ENCODE assay signal across 15 mouse cellular contexts in the genomic region with DNA sequence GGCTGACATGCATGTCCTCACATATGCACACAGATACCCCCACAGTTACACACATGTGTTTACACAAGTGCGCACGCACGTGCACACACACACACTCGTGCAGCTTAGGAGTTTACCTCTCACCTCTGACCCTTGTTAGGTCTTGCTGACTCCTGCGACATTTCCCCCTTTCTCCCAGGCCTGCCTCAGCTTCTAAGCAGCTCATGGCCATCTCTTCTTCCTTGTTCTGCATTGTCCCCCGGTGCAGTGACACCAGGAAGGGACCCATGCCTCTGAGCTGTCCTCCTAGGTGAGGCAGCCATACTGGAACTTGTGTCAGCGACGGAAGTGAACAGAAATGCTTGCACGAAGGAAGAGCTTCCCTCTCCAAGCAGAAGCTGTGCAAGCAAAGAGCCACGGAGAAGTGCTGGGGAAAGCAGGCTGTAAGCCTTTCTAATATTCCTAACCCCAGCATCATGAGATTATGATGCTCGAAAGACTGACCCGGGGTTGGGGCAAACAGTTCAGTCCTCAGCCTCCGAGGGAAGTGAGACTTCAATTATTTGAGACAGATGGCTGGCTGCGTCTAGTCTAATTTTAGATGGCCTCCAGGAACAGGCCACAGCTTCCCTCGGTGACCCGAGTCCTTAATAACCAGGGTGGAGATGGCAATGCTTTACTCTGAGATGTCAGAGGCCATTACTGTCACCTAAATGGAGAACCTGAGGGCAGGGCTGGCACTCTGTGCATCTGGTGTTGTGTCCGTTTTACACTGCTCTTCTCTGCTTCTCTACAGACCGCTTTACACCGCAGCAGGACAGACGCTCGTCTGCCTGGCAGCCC.
DNase-seq lines count a peak whose midpoint lies in the region; ATAC-seq lines count a peak whose summit lies in the region.
"Had no signal": no experiment of that assay in that cellular context is flagged by ENCODE, and none has a peak within 500 bp of the region (broad histone marks: within the 10 kb centered on the region; RNA-seq: fewer than 3 reads in every experiment).

No protein-coding gene starts in this region.

- WGBS in midbrain, embryonic 14.5 days, result 75% methylated on average over 21 of the region's 21 CpGs
- WGBS in midbrain, embryonic 15.5 days, result 70% methylated on average over 21 of the region's 21 CpGs
- 57% methylated on average over 21 of the region's 21 CpGs for WGBS in limb, embryonic 10.5 days

- H3K4me1 ChIP-seq in midbrain, embryonic 14.5 days (ENCODE audit: control insufficient read depth, insufficient read depth, low read length), result no peaks in the 10 kb centered on the region
- no peaks in the 10 kb centered on the region; the same call in 1 of the 2 replicates for H3K4me1 ChIP-seq in midbrain, embryonic 15.5 days
- peaks cover 24% of the 10 kb centered on the region for H3K4me1 ChIP-seq in limb, embryonic 10.5 days
- H3K4me1 ChIP-seq: intestine, embryonic 15.5 days had no signal

- H3K9me3 ChIP-seq in midbrain, embryonic 14.5 days (ENCODE audit: control insufficient read depth, low read length), result no peaks in the 10 kb centered on the region
- H3K9me3 ChIP-seq in midbrain, embryonic 15.5 days, result no peaks in the 10 kb centered on the region
- H3K9me3 ChIP-seq in limb, embryonic 10.5 days (replicated peaks), result no peaks in the 10 kb centered on the region
- H3K9me3 ChIP-seq: intestine, embryonic 15.5 days had no signal

- H3K36me3 ChIP-seq in midbrain, embryonic 14.5 days (ENCODE audit: control insufficient read depth, insufficient read depth, low read length), result no peaks in the 10 kb centered on the region
- H3K36me3 ChIP-seq in midbrain, embryonic 15.5 days (replicated peaks), result no peaks in the 10 kb centered on the region
- no peaks in the 10 kb centered on the region for H3K36me3 ChIP-seq in limb, embryonic 10.5 days
- no peaks in the 10 kb centered on the region for H3K36me3 ChIP-seq in splenic B cell, adult 2 months (ENCODE audit: control insufficient read depth, insufficient read depth, low read length, poor library complexity, severe bottlenecking)
- H3K36me3 ChIP-seq: intestine, embryonic 15.5 days had no signal

- H3K4me3 ChIP-seq in midbrain, embryonic 14.5 days (replicated peaks; ENCODE audit: low read depth, low read length), result no peak overlapping the region
- H3K4me3 ChIP-seq in midbrain, embryonic 15.5 days, result no peak overlapping the region
- no peak overlapping the region for H3K4me3 ChIP-seq in limb, embryonic 10.5 days
- H3K4me3 ChIP-seq: intestine, embryonic 15.5 days; left cerebral cortex, adult 2 months had no signal

- H3K27me3 ChIP-seq in midbrain, embryonic 14.5 days (ENCODE audit: control insufficient read depth, insufficient read depth, low read length), result no peaks in the 10 kb centered on the region
- H3K27me3 ChIP-seq in midbrain, embryonic 15.5 days (replicated peaks), result no peaks in the 10 kb centered on the region
- no peaks in the 10 kb centered on the region for H3K27me3 ChIP-seq in limb, embryonic 10.5 days (ENCODE audit: low read depth, poor library complexity, severe bottlenecking)
- no peaks in the 10 kb centered on the region for H3K27me3 ChIP-seq in splenic B cell, adult 2 months (ENCODE audit: control insufficient read depth, insufficient read depth, low read length, poor library complexity, severe bottlenecking)
- H3K27me3 ChIP-seq: intestine, embryonic 15.5 days had no signal

- no peak overlapping the region for H3K4me2 ChIP-seq in midbrain, embryonic 14.5 days (ENCODE audit: low read length)
- no peak overlapping the region for H3K4me2 ChIP-seq in midbrain, embryonic 15.5 days
- H3K4me2 ChIP-seq: intestine, embryonic 15.5 days had no signal

- no peak overlapping the region for H3K27ac ChIP-seq in midbrain, embryonic 14.5 days (replicated peaks; ENCODE audit: low read depth, low read length)
- H3K27ac ChIP-seq in midbrain, embryonic 15.5 days, result no peak overlapping the region
- H3K27ac ChIP-seq in limb, embryonic 10.5 days, result peak overlapping the region; percentile 38; the same call in 1 of the 2 replicates
- H3K27ac ChIP-seq: intestine, embryonic 15.5 days; left cerebral cortex, adult 2 months had no signal

- H3K9ac ChIP-seq in midbrain, embryonic 14.5 days (replicated peaks; ENCODE audit: low read length), result no peak overlapping the region
- H3K9ac ChIP-seq in midbrain, embryonic 15.5 days, result no peak overlapping the region
- H3K9ac ChIP-seq: intestine, embryonic 15.5 days had no signal

- no peak for ATAC-seq in midbrain, embryonic 14.5 days (ENCODE audit: low FRiP score, low TSS enrichment)
- ATAC-seq in midbrain, embryonic 15.5 days (replicated peaks), result no peak
- ATAC-seq: CD4-positive, CD25-positive, alpha-beta regulatory T cell, adult 4 months; intestine, embryonic 15.5 days; lung, postnatal 0 days had no signal

- peak; percentile 25 for DNase-seq in embryo, embryonic 10 days (ENCODE audit: low spot score)
- no peak for DNase-seq in embryo, embryonic 9.5 days (ENCODE audit: extremely low spot score)
- DNase-seq in midbrain, embryonic 14.5 days, result peak; percentile 37
- no peak for DNase-seq in limb, embryonic 10.5 days (ENCODE audit: low spot score)
- peak; percentile 34 for DNase-seq in splenic B cell, adult 2 months (ENCODE audit: low read depth, low spot score)
- no peak for DNase-seq in urinary bladder, postnatal 25 days (ENCODE audit: low spot score)
- no peak for DNase-seq in frontal cortex, postnatal 14 days (ENCODE audit: low spot score in 2 of 2)
- DNase-seq: adrenal gland, adult 2 months; gastrocnemius, postnatal 10 days; thymus, adult 2 months had no signal

Comparison
In these comparisons a context has a peak if more than half of its experiments do, and no peak if none do; other contexts are left out.
1. DNase-seq: peak in embryo, embryonic 10 days (single experiment), midbrain, embryonic 14.5 days (single experiment) and splenic B cell, adult 2 months (single experiment); none in embryo, embryonic 9.5 days (single experiment), limb, embryonic 10.5 days (single experiment), urinary bladder, postnatal 25 days (single experiment) and frontal cortex, postnatal 14 days (0 of 2).